Mouse (Mus musculus) liver, adult (tissue): ENCODE measurements around the gene Evl.

Experiments used
- GATA4 ChIP-seq: IDR thresholded peaks from 2 replicates; pipeline ENCODE4 v1.6.1; 2014; ENCODE audit warnings: mild to moderate bottlenecking, low read length; ENCODE audit not compliant: insufficient replicate concordance

Gene Evl

GRCm38 (mm10) chr12:108563238-108563637 is 8.7 kb downstream of the Evl start:
- TF ChIP-seq GATA4 = no peak

DNA sequence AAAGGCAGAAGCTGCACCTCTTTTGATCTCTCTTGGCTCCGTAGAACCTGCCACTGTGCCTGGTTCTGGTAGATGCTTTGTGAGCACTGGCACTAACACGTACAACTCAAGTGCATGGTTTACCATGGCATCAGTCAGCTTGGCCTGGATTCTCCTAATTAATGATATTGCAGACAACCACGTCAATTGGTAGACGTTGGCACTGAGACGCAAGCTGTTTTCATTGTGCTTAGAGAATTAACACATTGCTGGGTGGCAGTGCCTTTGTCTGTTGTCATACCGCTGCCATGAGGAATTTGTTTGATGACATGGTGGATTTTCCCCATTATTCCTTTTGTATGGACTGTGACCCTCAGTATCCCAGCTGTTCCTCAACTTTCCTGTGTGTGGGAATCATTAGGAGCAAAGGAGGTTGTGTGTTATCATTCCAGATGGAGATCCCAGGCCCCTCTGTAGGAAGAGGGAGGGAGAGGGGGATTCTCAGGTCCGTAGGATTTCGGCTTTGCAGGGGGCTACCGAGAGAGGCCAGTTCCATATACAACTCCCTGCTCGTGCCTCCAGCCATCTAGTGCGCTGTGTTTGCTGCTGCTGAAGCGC is 10.5 kb downstream of the Evl start:
- TF ChIP-seq GATA4 = no peak

GRCm38 (mm10) chr12:108579156-108579871 is 24.8 kb downstream of the Evl start:
- no peak for TF ChIP-seq GATA4

- TF ChIP-seq GATA4 = no peak
These were observed 29.3 kb downstream of the Evl start for GRCm38 (mm10) chr12:108583775-108584174.

DNA sequence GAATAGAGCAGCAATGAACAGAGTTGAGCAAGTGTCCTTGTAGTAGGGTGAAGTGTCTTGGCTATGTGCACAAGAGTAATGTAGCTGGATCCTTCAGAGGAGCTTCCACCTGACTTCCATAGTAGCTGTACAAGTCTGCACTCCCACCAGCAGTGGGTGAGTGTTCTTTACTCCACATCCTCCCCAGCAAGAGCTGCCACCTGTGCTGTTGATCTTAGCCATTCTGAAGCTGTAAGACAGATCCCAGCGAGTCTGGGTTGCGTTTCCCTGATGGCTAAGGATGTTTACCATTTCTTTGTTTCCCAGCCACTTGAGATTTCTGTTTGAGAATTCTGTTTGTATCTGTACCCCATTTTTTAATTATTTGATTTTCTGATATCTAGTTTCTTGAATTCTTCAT is 35.6 kb downstream of the Evl start:
- TF ChIP-seq GATA4 = no peak

- no peak for TF ChIP-seq GATA4
These were observed 37.1 kb downstream of the Evl start for GRCm38 (mm10) chr12:108591586-108591985.

DNA sequence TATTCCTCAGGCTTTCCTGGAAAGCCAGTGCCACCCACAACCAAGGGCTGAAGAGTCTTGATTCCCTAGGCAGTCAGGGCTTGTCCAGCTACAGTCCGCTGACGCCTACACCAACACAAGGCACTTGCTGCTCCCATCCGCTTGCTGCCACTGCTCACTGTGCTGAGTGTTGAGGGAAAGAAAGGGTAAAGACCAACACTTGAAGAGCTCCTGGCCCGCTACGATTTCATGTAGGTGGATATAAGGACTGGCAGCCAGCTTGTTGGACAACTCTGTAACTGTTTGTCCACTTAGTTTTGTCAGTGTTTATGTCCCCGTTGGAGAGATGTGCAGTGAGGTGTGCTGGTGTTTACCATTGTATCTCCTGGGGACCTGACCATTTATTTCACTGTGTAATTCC is 38.3 kb downstream of the Evl start:
- no peak for TF ChIP-seq GATA4

DNA sequence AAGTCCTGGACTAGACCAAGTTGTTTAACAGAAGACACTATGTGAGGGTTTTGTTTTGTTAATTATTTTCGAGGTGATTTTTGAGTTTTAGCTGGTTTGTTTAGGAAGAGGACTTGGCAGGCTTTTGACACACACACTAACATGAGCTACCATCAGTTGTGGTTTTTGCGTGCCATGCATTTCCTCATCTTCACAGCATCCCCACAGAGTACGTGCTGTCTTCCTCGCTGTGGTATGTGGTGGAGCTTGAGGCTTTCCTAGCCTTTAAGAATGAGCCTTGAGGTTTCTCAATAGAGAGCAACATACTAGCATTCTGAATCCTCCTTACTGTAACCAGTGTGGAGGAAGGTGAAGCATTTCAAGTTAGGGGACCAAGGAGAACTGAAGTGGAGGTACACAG is 46.3 kb downstream of the Evl start:
- no peak for TF ChIP-seq GATA4

DNA sequence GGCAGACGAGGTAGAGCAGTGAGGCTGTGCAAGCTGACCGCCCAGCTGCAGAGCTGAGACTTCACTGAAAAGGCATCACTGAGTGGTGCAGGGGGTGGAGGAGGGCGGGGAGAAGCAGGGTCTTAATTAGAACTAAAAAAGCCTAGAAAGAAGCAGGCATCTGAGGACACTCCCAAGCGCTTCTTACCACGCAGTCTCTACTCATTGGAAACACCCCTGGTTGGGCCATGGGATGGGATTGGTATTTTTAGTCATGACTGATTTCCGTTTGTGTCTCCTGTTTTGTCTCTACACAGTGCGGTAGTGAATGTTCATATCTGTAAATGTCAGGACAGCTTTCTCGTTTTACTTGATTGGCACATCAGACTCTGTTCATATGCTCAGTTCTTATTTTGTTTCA is 46.8 kb downstream of the Evl start:
- no peak for TF ChIP-seq GATA4

- TF ChIP-seq GATA4 = no peak
These were observed 50.0 kb downstream of the Evl start for GRCm38 (mm10) chr12:108604546-108604945.

DNA sequence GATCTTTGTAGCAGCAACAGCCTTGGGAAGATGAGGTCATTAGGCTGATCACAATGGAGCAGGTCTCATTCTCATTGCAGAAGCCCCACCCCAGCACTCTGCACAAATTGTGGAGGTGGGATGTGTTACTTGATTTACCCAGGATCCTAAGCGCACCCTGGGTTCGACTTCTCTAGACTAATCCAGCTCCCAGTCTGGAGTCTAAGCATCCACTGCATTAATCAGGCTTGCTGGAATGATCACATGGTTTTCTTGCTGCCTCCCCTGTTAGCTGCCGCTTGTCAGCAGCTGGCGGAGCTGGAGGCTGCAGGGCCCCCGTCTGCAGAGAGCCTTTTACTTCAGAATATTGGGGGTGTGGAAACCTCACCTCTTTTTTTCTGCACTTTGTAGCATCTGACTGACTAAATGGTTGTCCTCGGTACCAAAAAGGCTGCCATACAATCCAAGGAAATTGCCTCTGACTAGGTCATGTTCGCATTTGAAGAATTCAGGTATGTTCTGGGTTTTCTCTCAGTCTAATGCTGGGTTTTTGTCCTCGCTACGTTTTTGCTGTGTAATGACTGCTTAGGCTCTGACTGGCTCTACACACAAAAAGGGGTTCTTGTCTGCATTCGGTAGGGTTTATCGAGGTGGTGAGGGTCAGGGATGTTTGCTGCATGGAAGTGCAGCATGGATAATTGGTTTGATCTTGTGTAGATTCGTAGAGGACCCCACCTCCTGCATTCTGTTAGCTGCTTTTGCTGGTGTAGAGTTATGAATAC is 51.2 kb downstream of the Evl start:
- TF ChIP-seq GATA4 = no peak

GRCm38 (mm10) chr12:108606321-108606720 is 51.8 kb downstream of the Evl start:
- no peak for TF ChIP-seq GATA4

GRCm38 (mm10) chr12:108609446-108609845 is 54.9 kb downstream of the Evl start:
- TF ChIP-seq GATA4 = no peak

- no peak for TF ChIP-seq GATA4
These were observed 55.7 kb downstream of the Evl start for GRCm38 (mm10) chr12:108610255-108610654.

- no peak for TF ChIP-seq GATA4
These were observed 58.6 kb downstream of the Evl start for GRCm38 (mm10) chr12:108613081-108613480.

- TF ChIP-seq GATA4 = no peak
These were observed 63.0 kb downstream of the Evl start for GRCm38 (mm10) chr12:108617511-108617910.

- no peak for TF ChIP-seq GATA4
These were observed 65.4 kb downstream of the Evl start for GRCm38 (mm10) chr12:108619853-108620416.

DNA sequence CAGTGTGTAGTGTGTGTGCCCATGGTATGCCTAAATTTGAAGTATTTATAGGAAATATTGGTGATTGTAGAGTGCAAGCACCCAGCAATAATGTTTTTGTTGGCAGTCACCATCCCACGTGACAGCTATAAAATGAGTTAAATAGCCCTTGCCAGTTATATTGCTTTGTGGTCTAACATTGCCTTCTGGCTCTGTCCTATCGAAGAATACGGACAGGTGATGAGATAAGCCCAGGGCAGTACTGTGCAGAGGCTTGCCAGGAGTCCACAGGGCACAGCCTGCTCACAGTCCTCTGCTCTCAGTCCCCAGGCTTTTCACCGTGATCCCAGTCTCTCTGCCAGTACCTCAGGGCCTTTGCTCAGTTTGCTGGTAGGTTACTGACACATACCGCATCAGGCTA is 67.9 kb downstream of the Evl start:
- TF ChIP-seq GATA4 = no peak
